Mouse (Mus musculus) spleen, adult 2 months (tissue): ENCODE results near the gene Gab1.

Experiments
- CTCF ChIP-seq: fragments of 200-500 bp; IDR thresholded peaks from 2 replicates; pipeline ENCODE4 v1.5.1; 2011; ENCODE audit warnings: mild to moderate bottlenecking, inconsistent platforms; ENCODE audit not compliant: insufficient read depth, insufficient read length, insufficient replicate concordance; ENCODE audit errors: extremely low read depth
- POLR2A ChIP-seq: fragments of 200-500 bp; IDR thresholded peaks from 2 replicates; pipeline ENCODE4 v1.6.1; 2011; ENCODE audit warnings: low read depth, low read length, inconsistent platforms

DNA sequence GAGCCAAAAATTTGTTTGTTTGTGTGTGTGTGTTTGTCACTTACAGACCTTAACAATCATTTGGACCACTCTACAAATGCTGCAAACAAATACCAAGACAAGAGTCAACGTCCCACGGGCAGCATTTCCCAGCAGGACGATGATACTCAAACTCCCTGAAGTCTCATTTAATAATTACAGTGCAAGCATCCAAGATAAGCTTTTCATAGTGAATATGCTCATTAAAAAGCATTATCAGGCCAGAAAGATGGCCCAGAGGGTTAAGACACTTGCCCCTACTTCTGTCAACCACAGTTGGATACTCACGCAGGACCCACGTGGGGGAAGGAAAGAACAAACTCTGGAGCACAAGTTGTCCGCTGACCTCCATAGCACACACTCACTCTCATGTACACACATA lies 4.8 kb downstream of the Gab1 start:
- TF ChIP-seq CTCF (no peak), POLR2A (no peak)
